Mouse (Mus musculus): ENCODE measurements at regions not wholly inside any gene's neighbourhood (a gene's known extent, or its start where the extent isn't known, plus 50 kb on each side); places are given as distances from the start of the nearest gene placed in this dataset.

DNA sequence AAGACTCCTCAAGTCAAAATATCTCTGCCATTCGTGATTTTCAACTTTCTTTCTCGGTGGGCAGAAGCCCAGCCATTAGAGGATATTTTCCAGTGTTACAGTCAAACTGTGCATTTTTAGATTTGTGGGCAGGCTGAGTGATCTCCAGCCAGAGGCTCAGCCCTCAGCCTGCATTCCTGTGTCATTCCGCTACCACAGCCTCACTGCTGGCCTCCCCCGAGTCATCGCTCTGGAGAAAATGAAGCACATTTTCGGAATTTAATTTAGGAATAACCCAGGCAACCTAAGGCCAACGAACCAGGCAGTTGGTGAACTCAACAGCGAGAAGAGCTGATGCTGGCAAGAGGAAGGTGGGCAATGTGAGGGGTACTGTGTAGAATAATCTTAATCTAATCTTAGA is 80.9 kb upstream of the Nudt7 start:
- DNase-seq (ENCODE audit: low spot score in 2 of 2) = no peak

GRCm38 (mm10) chr8:114063566-114063965 is 69.8 kb upstream of the Nudt7 start:
- DNase-seq (ENCODE audit: low spot score in 2 of 2) = no peak

DNA sequence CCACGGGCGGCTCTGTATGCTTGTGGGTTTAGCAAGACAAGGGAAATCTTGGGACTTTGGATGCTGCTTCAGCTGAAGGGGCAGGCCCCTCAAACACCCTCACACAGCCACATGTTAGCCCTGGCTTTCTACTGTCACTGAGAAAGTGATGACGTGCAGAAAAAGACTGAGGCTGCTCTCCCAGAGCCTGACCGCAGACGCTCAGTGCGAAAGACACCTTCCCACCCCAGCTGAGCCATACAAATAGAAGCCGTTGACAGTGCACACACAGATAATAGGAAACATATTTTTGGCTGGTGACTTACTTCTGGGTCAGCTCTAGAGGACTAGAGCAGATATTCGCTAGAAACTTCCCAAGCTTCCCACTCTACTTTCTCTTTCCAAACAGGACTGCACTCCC is 61.0 kb upstream of the Nudt7 start:
- no peak for DNase-seq (ENCODE audit: low spot score in 2 of 2)

GRCm38 (mm10) chr8:114074122-114074521 is 59.2 kb upstream of the Nudt7 start:
- no peak for DNase-seq (ENCODE audit: low spot score in 2 of 2)

DNA sequence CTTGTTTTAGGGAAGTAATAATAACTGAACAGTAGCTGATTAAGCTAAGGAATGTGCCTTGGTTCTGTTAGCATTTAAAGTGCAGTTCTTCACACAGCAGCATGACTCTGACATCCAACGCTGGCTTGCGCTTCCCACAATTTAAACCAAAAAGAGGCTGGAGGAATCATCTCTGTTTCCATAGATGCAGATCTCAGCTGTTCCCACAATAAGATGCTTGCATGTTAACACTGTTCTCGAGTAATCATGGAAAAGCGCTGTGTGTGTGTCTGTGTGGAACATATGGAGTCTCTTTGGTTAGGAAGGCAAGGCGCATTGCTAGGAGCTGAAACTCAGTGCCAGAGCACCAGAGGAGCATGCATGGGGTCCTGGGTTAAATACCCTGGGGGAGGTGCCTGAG is 56.7 kb upstream of the Nudt7 start:
- no peak for DNase-seq (ENCODE audit: low spot score in 2 of 2)

DNA sequence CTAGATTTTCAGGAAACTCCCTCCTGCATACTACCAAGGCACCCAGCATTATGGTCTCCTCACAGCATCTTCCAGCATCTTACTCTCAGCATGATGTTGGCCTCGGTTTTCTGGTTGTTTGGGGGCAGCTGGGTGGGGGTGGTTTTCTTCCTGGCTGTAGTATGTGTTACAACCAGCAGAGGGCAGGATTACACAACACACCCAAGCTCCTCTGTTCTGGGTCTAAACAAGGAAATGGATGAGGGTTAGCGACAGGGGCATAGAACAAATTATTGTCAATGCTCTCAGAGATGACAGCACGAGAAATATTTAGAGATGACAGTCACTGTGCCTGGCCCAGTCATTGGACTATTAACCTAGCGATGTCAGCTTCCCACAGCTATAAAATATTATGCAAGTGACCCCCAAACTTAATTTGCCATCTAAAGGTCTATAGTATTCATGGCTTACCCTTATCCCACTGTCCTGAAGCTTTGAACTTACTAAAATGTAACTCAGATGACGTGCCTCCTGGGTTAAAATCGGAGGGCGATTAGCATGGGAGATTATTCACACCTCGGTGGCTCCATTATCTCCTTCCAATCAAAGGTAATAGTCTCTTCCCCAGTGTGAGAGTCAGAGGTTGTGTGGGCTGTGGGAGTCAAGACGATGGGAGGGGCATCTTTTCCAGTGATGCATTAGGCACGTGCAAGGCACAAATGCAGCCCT is 52.2 kb upstream of the Nudt7 start:
- peak; percentile 5 to 8 for DNase-seq (ENCODE audit: low spot score in 2 of 2)

DNA sequence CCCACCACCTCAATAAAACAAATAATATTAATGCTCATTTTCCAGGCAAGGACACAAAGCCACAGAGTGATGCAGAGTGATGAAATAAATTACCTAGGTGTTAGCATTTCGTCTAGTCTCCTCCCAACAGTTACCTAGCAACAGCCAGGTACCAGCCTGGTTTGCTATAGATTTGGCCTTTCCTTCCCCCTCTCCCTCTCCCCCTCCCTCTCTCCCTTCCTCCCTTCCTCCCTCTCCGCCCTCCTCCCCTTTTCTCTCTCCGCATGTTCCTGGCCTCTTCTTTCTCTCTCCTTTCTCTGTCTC is 51.6 kb upstream of the Nudt7 start:
- DNase-seq (ENCODE audit: low spot score in 2 of 2) = no peak
